9 mouse cellular contexts compared by ENCODE assay signal in the genomic region with DNA sequence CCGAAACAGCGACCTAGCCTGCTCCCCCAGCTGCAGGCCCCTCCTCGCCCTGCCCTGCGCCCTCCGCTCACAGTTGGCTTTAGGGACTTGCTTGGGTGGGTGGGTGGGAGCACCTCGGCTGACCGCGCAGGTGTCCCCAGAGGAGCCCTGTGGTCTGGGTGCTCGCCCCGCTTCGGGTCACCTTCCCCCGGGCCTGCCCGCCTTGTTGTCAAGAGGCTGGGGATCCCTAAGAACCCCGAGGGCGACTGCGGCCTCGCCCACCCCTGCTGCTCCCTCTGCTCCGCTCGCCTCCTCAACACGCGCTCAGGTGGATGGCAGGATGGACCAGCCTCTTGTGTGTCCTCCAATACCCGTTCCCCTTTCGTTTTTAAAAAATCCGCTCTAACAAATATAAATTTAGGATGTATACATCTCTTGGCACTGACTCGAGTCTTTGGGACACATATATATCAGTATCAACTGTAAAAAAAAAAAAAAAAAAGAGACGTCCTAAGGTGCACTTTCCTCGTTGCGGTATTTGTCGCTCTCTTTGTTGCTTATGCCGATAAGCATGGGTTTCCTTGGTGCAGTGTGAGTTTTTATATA. TPM values are rescaled to one million over a fixed set of nuclear protein-coding genes. Genes with fewer than 3 reads are reported as not detected.
A peak's percentile ranks its signal among the peaks of the same experiment; 100 is the strongest.
DNase-seq lines count a peak whose midpoint lies in the region; ATAC-seq and TF ChIP-seq lines count a peak whose summit lies in the region.
"Had no signal": no experiment of that assay in that cellular context is flagged by ENCODE, and none has a peak within 500 bp of the region (broad histone marks: within the 10 kb centered on the region; RNA-seq: fewer than 3 reads in every experiment).

No protein-coding gene starts in this region.

- no peak for DNase-seq in gastrocnemius, adult 2 months
- DNase-seq in gastrocnemius, postnatal 4 days (ENCODE audit: low spot score in 2 of 2), result no peak
- DNase-seq in forelimb bud, embryonic 11.5 days (ENCODE audit: low read depth, low spot score), result peak; percentile 14
- no peak for DNase-seq in liver, postnatal 0 days
- DNase-seq in MN1 (ENCODE audit: low spot score), result no peak
- DNase-seq in gastrocnemius, adult 8-10 months (ENCODE audit: low spot score in 2 of 2), result no peak
- DNase-seq in layer of hippocampus, postnatal 36 days, result no peak
- DNase-seq: cerebellum, adult 9-11 months had no signal

- TF ChIP-seq CTCF in gastrocnemius, adult 2 months (IDR thresholded peaks at IDR 0.05), result no peak
- no peak for TF ChIP-seq CTCF in ES-Bruce4 (IDR thresholded peaks at IDR 0.05; ENCODE audit: low read depth, low read length)
- no peak for TF ChIP-seq CTCF in liver, postnatal 0 days (IDR thresholded peaks at IDR 0.05; ENCODE audit: low read depth)

- peak overlapping the region; percentile 70 for H3K4me3 ChIP-seq in gastrocnemius, adult 2 months
- peak overlapping the region; percentile 49 for H3K4me3 ChIP-seq in ES-Bruce4 (ENCODE audit: low read depth, low read length)
- peak overlapping the region; percentile 32 for H3K4me3 ChIP-seq in liver, postnatal 0 days (ENCODE audit: low read depth, low read length)

- no peak for TF ChIP-seq POLR2A in ES-Bruce4 (IDR thresholded peaks at IDR 0.05; ENCODE audit: insufficient read depth, low read length)

- 3% methylated on average over 30 of the region's 30 CpGs for WGBS in liver, postnatal 0 days (ENCODE audit: insufficient replicate concordance)

- H3K9me3 ChIP-seq in ES-Bruce4 (replicated peaks; ENCODE audit: control insufficient read depth, insufficient read depth, low read length, poor library complexity, severe bottlenecking), result no peaks in the 10 kb centered on the region
- no peaks in the 10 kb centered on the region for H3K9me3 ChIP-seq in liver, postnatal 0 days (ENCODE audit: low read length)

- no peak for ATAC-seq in liver, postnatal 0 days

- H3K27me3 ChIP-seq in ES-Bruce4 (ENCODE audit: control insufficient read depth, insufficient read depth, low read length, poor library complexity, severe bottlenecking), result peaks cover 51% of the 10 kb centered on the region
- H3K27me3 ChIP-seq in liver, postnatal 0 days (ENCODE audit: insufficient read depth, low read length), result peaks cover 100% of the 10 kb centered on the region

- intact Hi-C loops in gastrocnemius, adult 2 months (cut with DNase I), result no loop called here

- H3K9ac ChIP-seq in ES-Bruce4 (ENCODE audit: low read depth, poor library complexity, severe bottlenecking), result peak overlapping the region; percentile 64; the same call in 1 of the 2 replicates
- H3K9ac ChIP-seq in liver, postnatal 0 days (replicated peaks), result no peak overlapping the region

- peak overlapping the region; percentile 63 for H3K4me2 ChIP-seq in liver, postnatal 0 days (ENCODE audit: low read depth, low read length)

- H3K4me1 ChIP-seq in ES-Bruce4 (ENCODE audit: control insufficient read depth, insufficient read depth, low read length), result no peaks in the 10 kb centered on the region
- H3K4me1 ChIP-seq in liver, postnatal 0 days (ENCODE audit: insufficient read depth), result peaks cover 14% of the 10 kb centered on the region

- TF ChIP-seq EP300 in ES-Bruce4 (IDR thresholded peaks at IDR 0.05; ENCODE audit: insufficient read depth, low read depth, low read length), result no peak
- TF ChIP-seq EP300 in liver, postnatal 0 days (IDR thresholded peaks at IDR 0.05; ENCODE audit: low read depth), result no peak

- H3K36me3 ChIP-seq in ES-Bruce4 (ENCODE audit: control insufficient read depth, insufficient read depth, low read length, poor library complexity, severe bottlenecking), result no peaks in the 10 kb centered on the region
- H3K36me3 ChIP-seq in liver, postnatal 0 days (replicated peaks; ENCODE audit: insufficient read depth, low read length), result no peaks in the 10 kb centered on the region

- no peak overlapping the region for H3K27ac ChIP-seq in gastrocnemius, adult 2 months
- no peak overlapping the region for H3K27ac ChIP-seq in ES-Bruce4 (ENCODE audit: insufficient read depth, low read length)
- no peak overlapping the region for H3K27ac ChIP-seq in liver, postnatal 0 days (ENCODE audit: low read depth)

RNA-seq across cellular contexts. Expression of gene Dmrta2, which starts 4.9 kb away (rescaled TPM):
- under 1 TPM in 1 of 2 experiments, not detected in 1; 0.08 TPM for total RNA-seq in gastrocnemius, adult 2 months (2021)
- under 1 TPM; 0.44 to 0.75 TPM for total RNA-seq in gastrocnemius, postnatal 4 days (2021)
- polyA plus RNA-seq in ES-Bruce4 (2011; ENCODE audit: insufficient read depth, insufficient read length, low read depth, missing spikeins), result 0.75 and 0.84 TPM in 2 replicates
- polyA plus RNA-seq in liver, postnatal 0 days (2015; fragmentation: Nextera tagmentation; extraction: Ambion mirVana), result not detected in 2 replicates
- total RNA-seq in gastrocnemius, adult 8-10 months (2022), result under 1 TPM in 1 of 4 experiments, not detected in 3; 0.15 TPM
- total RNA-seq in layer of hippocampus, postnatal 36 days (2021), result 1 to 10 TPM; 4.2 to 4.9 TPM
